Mouse (Mus musculus) limb, embryonic 14.5 days (tissue): ENCODE measurements around the gene Zmym2. TPM values are rescaled to one million over a fixed set of nuclear protein-coding genes. Genes with fewer than 3 reads are reported as not detected.

Source experiments
- ATAC-seq: fragments of 200-750 bp; cut with Nextera tagmentation; 2 replicates; pipeline ENCODE4 v1.8.0; 2017; ENCODE audit warnings: low read depth, moderate number of reproducible peaks, moderate TSS enrichment; ENCODE audit not compliant: low FRiP score
- DNase-seq: peaks from one replicate; pipeline ENCODE4 v3.0.0-alpha.2; 2015; ENCODE audit warnings: low spot score
- H3K27ac ChIP-seq: fragments of 300-500 bp; sonication (generic); replicated peaks from 2 replicates; pipeline ENCODE4 v1.5.1; 2014; ENCODE audit warnings: low read depth, mild to moderate bottlenecking, low read length, moderate library complexity, mixed read lengths
- H3K27me3 ChIP-seq: fragments of 300-500 bp; sonication (generic); 2 replicates; pipeline ENCODE4 v1.6.1; 2014; ENCODE audit warnings: low read length, mixed read lengths; ENCODE audit not compliant: control insufficient read depth, insufficient read depth
- H3K36me3 ChIP-seq: fragments of 300-500 bp; sonication (generic); 2 replicates; pipeline ENCODE4 v1.6.1; 2014; ENCODE audit warnings: mild to moderate bottlenecking, low read length, moderate library complexity, mixed read lengths; ENCODE audit not compliant: control insufficient read depth, insufficient read depth
- H3K4me1 ChIP-seq: fragments of 300-500 bp; sonication (generic); 2 replicates; pipeline ENCODE4 v1.6.1; 2014; ENCODE audit warnings: antibody characterized with exemption, low read length, mixed read lengths; ENCODE audit not compliant: control insufficient read depth, insufficient read depth
- H3K4me2 ChIP-seq: fragments of 300-500 bp; sonication (generic); replicated peaks from 2 replicates; pipeline ENCODE4 v1.6.1; 2014; ENCODE audit warnings: low read depth, mild to moderate bottlenecking, low read length, moderate library complexity; ENCODE audit not compliant: severe bottlenecking
- H3K4me3 ChIP-seq: fragments of 300-500 bp; sonication (generic); replicated peaks from 2 replicates; pipeline ENCODE4 v1.5.1; 2014; ENCODE audit warnings: low read length
- H3K9ac ChIP-seq: fragments of 300-500 bp; sonication (generic); 2 replicates; pipeline ENCODE4 v1.6.1; 2014; ENCODE audit warnings: mild to moderate bottlenecking, low read depth, low read length, moderate library complexity; ENCODE audit not compliant: severe bottlenecking
- H3K9me3 ChIP-seq: fragments of 300-500 bp; sonication (generic); 2 replicates; pipeline ENCODE4 v1.6.1; 2016; ENCODE audit warnings: low read length; ENCODE audit not compliant: control insufficient read depth
- POLR2A ChIP-seq: fragments of 200-500 bp; IDR thresholded peaks from 2 replicates; pipeline ENCODE4 v1.8.0; 2012; ENCODE audit warnings: inconsistent platforms, mild to moderate bottlenecking, moderate library complexity, borderline replicate concordance; ENCODE audit not compliant: insufficient read depth, insufficient read length; ENCODE audit errors: extremely low read depth
- WGBS: fragments of 180-500 bp; shearing (Covaris S2); extraction: QIAGEN DNeasy Blood & Tissue Kit; methylation state at CpG from one replicate; pipeline ENCODE4 v1.1.7; 2014; 5-methylcytosine and 5-hydroxymethylcytosine counted together
- polyA plus RNA-seq, 2 experiments: library from polyadenylated mRNA; depleted of rRNA in 1 of 2; stranded (reverse) in 1 of 2; unstranded in 1 of 2; fragments of >200 nt; fragmentation: Nextera tagmentation in 1 of 2; extraction: Ambion mirVana in 1 of 2; gene quantifications; 2 replicates each; pipeline versions ENCODE4 v1.2.1 to v1.2.3; 2012 to 2014

Gene Zmym2
- polyA plus RNA-seq, 2 experiments = 39.1 to 50.8 TPM

DNA sequence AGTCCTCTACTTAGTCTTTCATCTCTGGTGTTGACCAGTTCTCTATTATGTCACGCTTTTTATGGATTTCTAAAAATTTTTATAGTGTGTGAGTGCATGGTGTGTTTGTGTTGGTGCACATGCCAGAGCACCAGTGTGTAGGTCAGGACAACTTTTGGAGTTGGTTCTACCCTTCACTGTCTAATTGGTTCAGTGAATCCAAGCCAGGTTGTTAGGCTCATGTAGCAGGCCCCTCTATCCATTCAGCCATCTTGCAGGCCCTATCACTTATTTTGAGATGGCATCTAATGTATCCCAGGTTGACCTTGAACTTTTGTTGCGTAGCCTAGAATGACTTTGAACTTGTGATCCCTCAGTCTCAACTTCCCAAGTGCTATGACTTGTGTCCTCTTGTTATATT is 2.0 kb downstream of the Zmym2 start:
- Histone ChIP-seq H3K36me3 (peaks cover 42% of the 10 kb centered on the region), H3K9me3 (no peaks in the 10 kb centered on the region), H3K4me1 (peaks cover 5% of the 10 kb centered on the region; the same call in 1 of the 2 replicates), H3K27ac (no peak overlapping the region), H3K4me2 (peak overlapping the region; percentile 48), H3K9ac (no peak overlapping the region), H3K27me3 (no peaks in the 10 kb centered on the region), H3K4me3 (peak overlapping the region; percentile 84)
- DNase-seq = no peak
- no peak for ATAC-seq
- TF ChIP-seq POLR2A = no peak
- 70% methylated on average over 2 of the region's 2 CpGs for WGBS

DNA sequence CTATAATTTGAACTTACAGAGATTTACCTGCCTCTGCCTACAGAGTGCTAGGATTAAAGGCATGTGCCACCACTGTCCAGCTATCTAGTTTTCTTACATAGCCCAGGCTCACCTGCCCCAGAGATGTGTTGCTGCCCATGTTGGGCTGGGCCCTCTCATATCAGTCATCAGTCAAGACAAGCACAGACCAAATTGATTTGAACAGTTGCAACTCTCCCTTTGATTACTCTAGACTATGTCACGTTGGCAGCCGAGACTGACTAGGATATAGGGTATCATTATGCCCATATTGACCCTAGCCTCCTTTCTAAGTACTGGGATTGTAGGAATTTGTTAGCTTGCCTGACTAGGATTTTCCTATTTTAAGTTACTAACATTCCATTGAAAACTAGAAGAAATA is 8.0 kb downstream of the Zmym2 start:
- H3K4me2 ChIP-seq = no peak overlapping the region
- peaks cover 65% of the 10 kb centered on the region for H3K36me3 ChIP-seq
- no peak overlapping the region for H3K27ac ChIP-seq

DNA sequence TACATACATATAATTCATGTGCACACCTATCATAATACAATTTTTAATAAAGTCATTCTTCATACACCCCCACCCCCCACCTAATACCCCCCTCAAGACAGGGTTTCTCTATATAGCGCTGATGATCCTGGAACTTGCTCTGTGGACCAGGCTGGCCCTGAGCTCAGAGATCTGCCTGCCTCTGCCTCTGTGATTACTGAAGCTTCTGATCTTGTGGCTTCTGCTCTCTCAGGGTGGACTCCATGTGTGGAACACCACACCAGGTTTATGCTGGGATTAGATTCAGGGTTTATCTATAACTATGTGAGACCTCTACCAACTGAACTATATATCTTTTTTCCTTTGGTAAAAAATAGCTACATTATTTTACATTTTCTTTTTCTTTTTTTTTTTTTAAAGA is 10.1 kb downstream of the Zmym2 start:
- H3K27ac ChIP-seq = no peak overlapping the region
- H3K36me3 ChIP-seq = peaks cover 52% of the 10 kb centered on the region
- TF ChIP-seq POLR2A = no peak
- DNase-seq (no peak), ATAC-seq (no peak)
- no peak overlapping the region for H3K4me3 ChIP-seq
- H3K4me2 ChIP-seq = no peak overlapping the region
- H3K9ac ChIP-seq = no peak overlapping the region
- H3K27me3 ChIP-seq = no peaks in the 10 kb centered on the region
- WGBS = 100% methylated on average over 1 of the region's 1 CpGs
- H3K9me3 ChIP-seq = no peaks in the 10 kb centered on the region
- no peaks in the 10 kb centered on the region for H3K4me1 ChIP-seq

More for the DNA sequence above, 8.0 kb downstream of the Zmym2 start:
- ATAC-seq = no peak
- Histone ChIP-seq H3K9ac (no peak overlapping the region), H3K9me3 (no peaks in the 10 kb centered on the region), H3K27me3 (no peaks in the 10 kb centered on the region), H3K4me3 (no peak overlapping the region), H3K4me1 (no peaks in the 10 kb centered on the region)
- TF ChIP-seq POLR2A = no peak
- DNase-seq = no peak
- WGBS = 93% methylated on average over 2 of the region's 2 CpGs

DNA sequence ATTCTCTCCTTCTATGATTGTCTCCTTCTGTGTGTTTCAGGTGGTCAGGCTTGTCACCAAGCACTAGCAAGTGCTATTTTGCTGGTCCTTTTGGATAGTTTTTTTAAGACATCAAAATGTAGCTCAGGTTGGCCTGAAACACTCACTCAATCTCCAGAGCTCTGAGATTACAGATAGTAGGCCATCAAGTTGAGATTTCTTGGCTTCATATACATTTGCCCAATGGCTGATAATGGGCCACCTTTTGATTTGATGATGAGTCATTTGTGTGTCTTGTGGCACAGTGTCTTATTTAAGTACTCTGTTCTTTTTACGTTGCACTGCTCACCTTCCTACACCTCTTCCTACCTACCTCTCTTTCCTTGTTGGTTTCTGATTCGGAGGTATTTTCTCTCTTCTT is 11.0 kb downstream of the Zmym2 start:
- 95% methylated on average over 2 of the region's 2 CpGs for WGBS
- no peaks in the 10 kb centered on the region for H3K4me1 ChIP-seq
- H3K27ac ChIP-seq = no peak overlapping the region
- no peak overlapping the region for H3K9ac ChIP-seq
- H3K4me2 ChIP-seq = no peak overlapping the region
- no peak for DNase-seq
- H3K4me3 ChIP-seq = no peak overlapping the region
- no peaks in the 10 kb centered on the region for H3K9me3 ChIP-seq
- no peak for TF ChIP-seq POLR2A
- ATAC-seq = no peak
- no peaks in the 10 kb centered on the region for H3K27me3 ChIP-seq
- peaks cover 48% of the 10 kb centered on the region for H3K36me3 ChIP-seq

DNA sequence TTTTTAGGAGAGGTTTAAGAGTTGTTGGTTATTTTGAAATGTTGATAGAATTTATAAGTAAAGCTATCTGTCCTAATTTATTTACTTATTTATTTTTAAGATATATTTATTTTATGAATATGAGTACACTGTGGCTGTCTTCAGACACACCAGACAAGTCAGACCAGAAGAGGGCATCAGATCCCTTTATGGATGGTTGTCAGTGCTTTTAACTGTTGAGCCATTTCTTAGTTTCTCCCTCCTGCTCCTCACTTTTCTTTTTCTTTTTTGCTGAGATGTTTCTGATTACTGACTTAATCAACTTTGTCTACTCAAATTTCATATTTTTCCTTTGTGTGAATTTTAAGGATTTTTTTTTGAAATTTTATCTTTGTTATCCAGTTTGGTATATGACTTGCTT is 13.2 kb downstream of the Zmym2 start:
- no peak overlapping the region for H3K4me2 ChIP-seq
- H3K9me3 ChIP-seq = no peaks in the 10 kb centered on the region
- no peak for ATAC-seq
- H3K4me1 ChIP-seq = no peaks in the 10 kb centered on the region
- no peak overlapping the region for H3K27ac ChIP-seq
- H3K9ac ChIP-seq = no peak overlapping the region
- no peak for TF ChIP-seq POLR2A
- H3K36me3 ChIP-seq = peaks cover 44% of the 10 kb centered on the region
- H3K4me3 ChIP-seq = no peak overlapping the region
- no peak for DNase-seq
- H3K27me3 ChIP-seq = no peaks in the 10 kb centered on the region

DNA sequence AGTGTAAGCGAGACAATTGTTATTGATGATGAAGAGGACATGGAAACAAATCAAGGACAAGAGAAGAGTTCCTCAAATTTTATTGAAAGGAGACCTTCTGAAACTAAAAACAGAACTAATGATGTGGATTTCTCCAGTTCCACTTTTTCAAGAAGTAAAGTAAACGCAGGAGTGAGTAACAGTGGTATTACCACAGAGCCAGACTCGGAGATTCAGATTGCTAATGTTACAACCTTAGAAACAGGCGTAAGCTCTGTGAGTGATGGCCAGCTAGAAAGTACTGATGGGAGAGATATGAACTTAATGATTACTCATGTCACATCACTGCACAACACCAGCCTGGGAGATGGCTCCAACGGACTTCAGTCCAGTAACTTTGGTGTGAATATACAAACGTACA is 16.6 kb downstream of the Zmym2 start:
- no peaks in the 10 kb centered on the region for H3K9me3 ChIP-seq
- H3K27me3 ChIP-seq = no peaks in the 10 kb centered on the region
- DNase-seq (no peak), ATAC-seq (no peak)
- no peaks in the 10 kb centered on the region for H3K4me1 ChIP-seq
- H3K9ac ChIP-seq = no peak overlapping the region
- no peak overlapping the region for H3K27ac ChIP-seq
- TF ChIP-seq POLR2A = no peak
- WGBS = 90% methylated on average over 6 of the region's 6 CpGs
- peaks cover 36% of the 10 kb centered on the region for H3K36me3 ChIP-seq
- no peak overlapping the region for H3K4me3 ChIP-seq
- no peak overlapping the region for H3K4me2 ChIP-seq
